Mouse (Mus musculus) C3H10T1/2 (cell line): ENCODE results near the gene Wfs1. TPM values are rescaled to one million over a fixed set of nuclear protein-coding genes. Genes with fewer than 3 reads are reported as not detected.

Experiments used
- polyA plus RNA-seq, 2 experiments: library from polyadenylated mRNA; unstranded; fragments of >200 nt; fragmentation: generic; extraction: Trizol; gene quantifications; one replicate each; pipeline ENCODE4 v1.2.1; 2012; ENCODE audit warnings: missing spikeins in 2 of 2

Wfs1 gene
- 10 to 100 TPM in 1 of 2 experiments, 1 to 10 TPM in 1; 2.7 to 12.3 TPM for polyA plus RNA-seq

GRCm38 (mm10) chr5:36988781-36989624 is at the start of gene Wfs1:
Wfs1 (minus strand) TSS chr5:36989205.

Other genes starting within 250 kb of the Wfs1 start
- 10 to 100 TPM; 10.0 to 25.8 TPM for gene Bloc1s4, start 240.6 kb downstream of the Wfs1 start, polyA plus RNA-seq
- gene Mrfap1, start 192.4 kb downstream of the Wfs1 start, polyA plus RNA-seq, result 100 to 1,000 TPM in 1 of 2 experiments, 10 to 100 TPM in 1; 81.0 to 382 TPM
- gene Man2b2, start 158.6 kb downstream of the Wfs1 start, polyA plus RNA-seq, result 10 to 100 TPM in 1 of 2 experiments, 1 to 10 TPM in 1; 5.7 to 48.2 TPM
- under 1 TPM in 1 of 2 experiments, not detected in 1; 0.01 TPM for gene Ppp2r2c, start 120.7 kb downstream of the Wfs1 start, polyA plus RNA-seq
- not detected for gene Gm1043, start 96.2 kb upstream of the Wfs1 start, polyA plus RNA-seq